Mouse (Mus musculus) heart, embryonic 16.5 days (tissue): Measurements from ENCODE around the gene Sh3yl1. TPM values are rescaled to one million over a fixed set of nuclear protein-coding genes. Genes with fewer than 3 reads are reported as not detected.

Experiments
- ATAC-seq: fragments of 200-750 bp; cut with Nextera tagmentation; replicated peaks from 2 replicates; pipeline ENCODE4 v1.8.0; 2017; ENCODE audit warnings: moderate number of reproducible peaks; ENCODE audit not compliant: insufficient read depth, low FRiP score; ENCODE audit errors: extremely low read depth
- H3K27ac ChIP-seq: fragments of 300-500 bp; sonication (generic); 2 replicates; pipeline ENCODE4 v1.5.1; 2014; ENCODE audit warnings: mild to moderate bottlenecking, low read length, control low read depth, moderate library complexity
- H3K27me3 ChIP-seq: fragments of 300-500 bp; sonication (generic); 2 replicates; pipeline ENCODE4 v1.6.1; 2014; ENCODE audit warnings: low read length, mixed read lengths; ENCODE audit not compliant: control insufficient read depth, insufficient read depth
- H3K36me3 ChIP-seq: fragments of 300-500 bp; sonication (generic); 2 replicates; pipeline ENCODE4 v1.6.1; 2014; ENCODE audit not compliant: control insufficient read depth, insufficient read depth
- H3K4me1 ChIP-seq: fragments of 300-500 bp; sonication (generic); 2 replicates; pipeline ENCODE4 v1.6.1; 2014; ENCODE audit warnings: low read length, mixed read lengths; ENCODE audit not compliant: control insufficient read depth, insufficient read depth
- H3K4me2 ChIP-seq: fragments of 300-500 bp; sonication (generic); 2 replicates; pipeline ENCODE4 v1.6.1; 2014; ENCODE audit warnings: low read depth, mild to moderate bottlenecking, control low read depth, low read length
- H3K4me3 ChIP-seq: fragments of 300-500 bp; sonication (generic); 2 replicates; pipeline ENCODE4 v1.5.1; 2014; ENCODE audit warnings: mild to moderate bottlenecking, control low read depth, low read length
- H3K9ac ChIP-seq: fragments of 300-500 bp; sonication (generic); 2 replicates; pipeline ENCODE4 v1.6.1; 2014; ENCODE audit warnings: low read length, control low read depth
- H3K9me3 ChIP-seq: fragments of 300-500 bp; sonication (generic); replicated peaks from 2 replicates; pipeline ENCODE4 v1.6.1; 2016; ENCODE audit warnings: low read length; ENCODE audit not compliant: control insufficient read depth
- WGBS: fragments of 180-500 bp; shearing (Covaris S2); extraction: QIAGEN DNeasy Blood & Tissue Kit; methylation state at CpG from one replicate; pipeline ENCODE4 v1.1.7; 2014; 5-methylcytosine and 5-hydroxymethylcytosine counted together
- polyA plus RNA-seq: library from polyadenylated mRNA; unstranded; fragments of >200 nt; fragmentation: Nextera tagmentation; extraction: Ambion mirVana; gene quantifications from 2 replicates; pipeline ENCODE4 v1.2.1, GENCODE M21; 2015

Gene Sh3yl1
- polyA plus RNA-seq, 1 experiment from 2014 or later, result 6.6 TPM

GRCm38 (mm10) chr12:31008171-31008570, 96.7 kb downstream of the Sh3yl1 start:
- no peak overlapping the region for H3K27ac ChIP-seq
- no peak overlapping the region for H3K4me2 ChIP-seq
- H3K4me3 ChIP-seq, result no peak overlapping the region
- 20% methylated on average over 6 of the region's 6 CpGs for WGBS
- no peak for ATAC-seq
- no peaks in the 10 kb centered on the region for H3K4me1 ChIP-seq
- no peaks in the 10 kb centered on the region for H3K9me3 ChIP-seq
- no peak overlapping the region for H3K9ac ChIP-seq
- H3K36me3 ChIP-seq, result no peaks in the 10 kb centered on the region
- peaks cover 4% of the 10 kb centered on the region; the same call in 1 of the 2 replicates for H3K27me3 ChIP-seq

Other genes with a start within 250 kb of the Sh3yl1 start
- 0.12 TPM in 1 of 2 replicates, not detected in the other for gene Alkal2, start 27.3 kb upstream of the Sh3yl1 start, polyA plus RNA-seq
- 84.7 and 92.8 TPM in 2 replicates for gene Acp1, start 79 bp upstream of the Sh3yl1 start, polyA plus RNA-seq
- 1.7 and 1.9 TPM in 2 replicates for gene Fam110c, start 162.2 kb downstream of the Sh3yl1 start, polyA plus RNA-seq